Comparison of ENCODE assay signal across 11 mouse cellular contexts in genomic region chr11:106273811-106274210, GRCm38 (mm10). TPM values are rescaled to one million over a fixed set of nuclear protein-coding genes. Genes with fewer than 3 reads are reported as not detected.
DNase-seq lines count a peak whose midpoint lies in the region; ATAC-seq and TF ChIP-seq lines count a peak whose summit lies in the region.
"Had no signal": no experiment of that assay in that cellular context is flagged by ENCODE, and none has a peak within 500 bp of the region (broad histone marks: within the 10 kb centered on the region; RNA-seq: fewer than 3 reads in every experiment).

No protein-coding gene starts in this region.

- H3K27ac ChIP-seq in heart, embryonic 11.5 days (ENCODE audit: low read depth, low read length) = no peak overlapping the region
- no peak overlapping the region for H3K27ac ChIP-seq in liver, embryonic 14.5 days
- peak overlapping the region; percentile 94 for H3K27ac ChIP-seq in stomach, postnatal 0 days (replicated peaks)

- peaks cover 22% of the 10 kb centered on the region for H3K4me1 ChIP-seq in heart, embryonic 11.5 days (ENCODE audit: control insufficient read depth, insufficient read depth, low read length)
- H3K4me1 ChIP-seq in liver, embryonic 14.5 days (replicated peaks; ENCODE audit: control insufficient read depth in 2 of 2, insufficient read depth in 2 of 2, low read length in 1 of 2) = peaks cover 17 to 34% of the 10 kb centered on the region in 2 experiments
- peaks cover 15% of the 10 kb centered on the region for H3K4me1 ChIP-seq in stomach, postnatal 0 days (replicated peaks; ENCODE audit: control insufficient read depth, insufficient read depth)

- peak overlapping the region; percentile 77 for H3K4me2 ChIP-seq in heart, embryonic 11.5 days
- H3K4me2 ChIP-seq in liver, embryonic 14.5 days (ENCODE audit: low read depth) = peak overlapping the region; percentile 87
- H3K4me2 ChIP-seq in stomach, postnatal 0 days (replicated peaks; ENCODE audit: low read depth) = no peak overlapping the region

- no peak overlapping the region for H3K9ac ChIP-seq in heart, embryonic 11.5 days (ENCODE audit: low read depth, low read length)
- H3K9ac ChIP-seq in liver, embryonic 14.5 days (replicated peaks) = no peak overlapping the region
- no peak overlapping the region for H3K9ac ChIP-seq in stomach, postnatal 0 days (ENCODE audit: low read length)

- H3K4me3 ChIP-seq in heart, embryonic 11.5 days (ENCODE audit: low read depth, low read length) = no peak overlapping the region; the same call in 1 of the 2 replicates
- peak overlapping the region in 1 of 2 experiments; percentile 85; a peak in 1 of 4 replicates for H3K4me3 ChIP-seq in liver, embryonic 14.5 days (ENCODE audit: insufficient read depth in 1 of 2, low read depth in 2 of 2, low read length in 2 of 2)
- H3K4me3 ChIP-seq in stomach, postnatal 0 days (ENCODE audit: low read depth, low read length) = no peak overlapping the region; the same call in 1 of the 2 replicates

- no peak for ATAC-seq in heart, embryonic 11.5 days (replicated peaks; ENCODE audit: insufficient number of reproducible peaks, low FRiP score, low TSS enrichment)
- no peak for ATAC-seq in liver, embryonic 14.5 days (ENCODE audit: insufficient read depth)
- ATAC-seq in stomach, postnatal 0 days (ENCODE audit: low FRiP score, low TSS enrichment) = no peak

- WGBS in heart, embryonic 11.5 days (ENCODE audit: insufficient replicate concordance) = 90% methylated on average over 6 of the region's 6 CpGs
- 80% methylated on average over 6 of the region's 6 CpGs for WGBS in liver, embryonic 14.5 days (ENCODE audit: insufficient replicate concordance)
- WGBS in stomach, postnatal 0 days = 86% methylated on average over 6 of the region's 6 CpGs

- DNase-seq in heart, postnatal 4 days = no peak
- peak; percentile 5 for DNase-seq in thymus, postnatal 14 days
- DNase-seq in thymus, adult 18-20 months = no peak
- DNase-seq in liver, embryonic 14.5 days (ENCODE audit: low read depth in 3 of 3, low spot score in 3 of 3) = no peak
- no peak for DNase-seq in stomach, postnatal 0 days (ENCODE audit: low spot score)
- no peak for DNase-seq in adrenal gland, postnatal 4 days (ENCODE audit: low spot score in 2 of 2)
- no peak for DNase-seq in thymus, postnatal 0 days (ENCODE audit: low spot score)
- DNase-seq: adrenal gland, postnatal 36 days had no signal

- no peaks in the 10 kb centered on the region; the same call in 1 of the 2 replicates for H3K36me3 ChIP-seq in heart, embryonic 11.5 days (ENCODE audit: control insufficient read depth, insufficient read depth, low read length)
- H3K36me3 ChIP-seq in liver, embryonic 14.5 days (replicated peaks; ENCODE audit: control insufficient read depth, insufficient read depth, low read depth) = no peaks in the 10 kb centered on the region
- no peaks in the 10 kb centered on the region for H3K36me3 ChIP-seq in stomach, postnatal 0 days (ENCODE audit: control insufficient read depth, insufficient read depth, low read length)

- TF ChIP-seq EP300 in liver, embryonic 14.5 days (IDR thresholded peaks at IDR 0.05; ENCODE audit: low read depth) = no peak
- no peak for TF ChIP-seq EP300 in stomach, postnatal 0 days (optimal IDR thresholded peaks at IDR 0.05)

- no peaks in the 10 kb centered on the region for H3K9me3 ChIP-seq in heart, embryonic 11.5 days (replicated peaks; ENCODE audit: control insufficient read depth, low read length)
- no peaks in the 10 kb centered on the region for H3K9me3 ChIP-seq in liver, embryonic 14.5 days (ENCODE audit: control insufficient read depth, low read length)
- no peaks in the 10 kb centered on the region for H3K9me3 ChIP-seq in stomach, postnatal 0 days (ENCODE audit: control insufficient read depth, low read length)

- H3K27me3 ChIP-seq in heart, embryonic 11.5 days (ENCODE audit: control insufficient read depth, insufficient read depth, low read length) = no peaks in the 10 kb centered on the region
- no peaks in the 10 kb centered on the region for H3K27me3 ChIP-seq in liver, embryonic 14.5 days (ENCODE audit: control insufficient read depth, insufficient read depth, low read length)
- H3K27me3 ChIP-seq in stomach, postnatal 0 days (ENCODE audit: control insufficient read depth, insufficient read depth, low read length) = no peaks in the 10 kb centered on the region

- TF ChIP-seq CTCF in liver, embryonic 14.5 days (IDR thresholded peaks at IDR 0.05; ENCODE audit: low read depth) = no peak
- no peak for TF ChIP-seq CTCF in stomach, postnatal 0 days (IDR thresholded peaks at IDR 0.05; ENCODE audit: low read depth)

RNA-seq across cellular contexts. Expression of gene Smarcd2, which starts 1.0 kb away (rescaled TPM):
- 22.4 and 25.9 TPM in 2 replicates for polyA plus RNA-seq in heart, embryonic 11.5 days (2014; fragmentation: Nextera tagmentation; extraction: Ambion mirVana)
- 10 to 100 TPM; 20.2 to 20.3 TPM for total RNA-seq in heart, postnatal 4 days (2021)
- polyA plus RNA-seq in liver, embryonic 14.5 days (2012; rRNA removed) = 38.8 and 39.1 TPM in 2 replicates
- 23.9 and 29.0 TPM in 2 replicates for polyA plus RNA-seq in liver, embryonic 14.5 days (2014; fragmentation: Nextera tagmentation; extraction: Ambion mirVana)
- 43.5 and 47.6 TPM in 2 replicates for polyA plus RNA-seq in stomach, postnatal 0 days (2015; fragmentation: Nextera tagmentation; extraction: Ambion mirVana)
- 100 to 1,000 TPM; 104 to 117 TPM for total RNA-seq in adrenal gland, postnatal 4 days (2021)
- polyA plus RNA-seq in thymus, postnatal 0 days (2015; fragmentation: Nextera tagmentation; extraction: Ambion mirVana) = 139 and 157 TPM in 2 replicates

RNA-seq across cellular contexts. Expression of gene Tcam1, which starts 2.7 kb away (rescaled TPM):
- polyA plus RNA-seq in heart, embryonic 11.5 days (2014; fragmentation: Nextera tagmentation; extraction: Ambion mirVana) = 0.13 and 0.15 TPM in 2 replicates
- not detected for total RNA-seq in heart, postnatal 4 days (2021)
- 0.17 and 0.20 TPM in 2 replicates for polyA plus RNA-seq in liver, embryonic 14.5 days (2012; rRNA removed)
- 0.09 and 0.18 TPM in 2 replicates for polyA plus RNA-seq in liver, embryonic 14.5 days (2014; fragmentation: Nextera tagmentation; extraction: Ambion mirVana)
- 0.07 and 0.10 TPM in 2 replicates for polyA plus RNA-seq in stomach, postnatal 0 days (2015; fragmentation: Nextera tagmentation; extraction: Ambion mirVana)
- under 1 TPM; 0.25 to 0.34 TPM for total RNA-seq in adrenal gland, postnatal 4 days (2021)
- polyA plus RNA-seq in thymus, postnatal 0 days (2015; fragmentation: Nextera tagmentation; extraction: Ambion mirVana) = 0.40 and 0.54 TPM in 2 replicates
- total RNA-seq: neutrophil, adult 5-6 weeks had no signal

RNA-seq across cellular contexts. Expression of gene Psmc5, which starts 17.9 kb away (rescaled TPM):
- polyA plus RNA-seq in heart, embryonic 11.5 days (2014; fragmentation: Nextera tagmentation; extraction: Ambion mirVana) = 280 and 294 TPM in 2 replicates
- 100 to 1,000 TPM; 112 TPM for total RNA-seq in heart, postnatal 4 days (2021)
- polyA plus RNA-seq in liver, embryonic 14.5 days (2012; rRNA removed) = 59.6 and 107 TPM in 2 replicates
- polyA plus RNA-seq in liver, embryonic 14.5 days (2014; fragmentation: Nextera tagmentation; extraction: Ambion mirVana) = 123 and 132 TPM in 2 replicates
- polyA plus RNA-seq in stomach, postnatal 0 days (2015; fragmentation: Nextera tagmentation; extraction: Ambion mirVana) = 202 and 206 TPM in 2 replicates
- 100 to 1,000 TPM; 131 to 138 TPM for total RNA-seq in adrenal gland, postnatal 4 days (2021)
- polyA plus RNA-seq in thymus, postnatal 0 days (2015; fragmentation: Nextera tagmentation; extraction: Ambion mirVana) = 260 and 266 TPM in 2 replicates

RNA-seq across cellular contexts. Expression of gene Ftsj3, which starts 17.9 kb away (rescaled TPM):
- polyA plus RNA-seq in heart, embryonic 11.5 days (2014; fragmentation: Nextera tagmentation; extraction: Ambion mirVana) = 45.2 and 46.7 TPM in 2 replicates
- 10 to 100 TPM; 28.4 to 29.8 TPM for total RNA-seq in heart, postnatal 4 days (2021)
- 15.5 and 25.7 TPM in 2 replicates for polyA plus RNA-seq in liver, embryonic 14.5 days (2012; rRNA removed)
- polyA plus RNA-seq in liver, embryonic 14.5 days (2014; fragmentation: Nextera tagmentation; extraction: Ambion mirVana) = 36.8 and 40.1 TPM in 2 replicates
- 24.4 and 24.5 TPM in 2 replicates for polyA plus RNA-seq in stomach, postnatal 0 days (2015; fragmentation: Nextera tagmentation; extraction: Ambion mirVana)
- total RNA-seq in adrenal gland, postnatal 4 days (2021) = 10 to 100 TPM; 69.3 to 71.0 TPM
- polyA plus RNA-seq in thymus, postnatal 0 days (2015; fragmentation: Nextera tagmentation; extraction: Ambion mirVana) = 58.3 and 60.5 TPM in 2 replicates

RNA-seq across cellular contexts. Expression of gene Gh, which starts 27.9 kb away (rescaled TPM):
- polyA plus RNA-seq in heart, embryonic 11.5 days (2014; fragmentation: Nextera tagmentation; extraction: Ambion mirVana) = not detected in 2 replicates
- total RNA-seq in heart, postnatal 4 days (2021) = not detected
- not detected in 2 replicates for polyA plus RNA-seq in liver, embryonic 14.5 days (2012; rRNA removed)
- polyA plus RNA-seq in liver, embryonic 14.5 days (2014; fragmentation: Nextera tagmentation; extraction: Ambion mirVana) = not detected in 2 replicates
- not detected in 2 replicates for polyA plus RNA-seq in stomach, postnatal 0 days (2015; fragmentation: Nextera tagmentation; extraction: Ambion mirVana)
- under 1 TPM in 1 of 2 experiments, not detected in 1; 0.37 TPM for total RNA-seq in adrenal gland, postnatal 4 days (2021)
- 0.38 and 0.75 TPM in 2 replicates for polyA plus RNA-seq in thymus, postnatal 0 days (2015; fragmentation: Nextera tagmentation; extraction: Ambion mirVana)
- total RNA-seq: adrenal gland, postnatal 36 days had no signal
- polyA plus RNA-seq: urinary bladder, adult 2 months had no signal
